Mouse (Mus musculus) myocyte (in vitro differentiated cells): ENCODE data around the gene Clic3. TPM values are rescaled to one million over a fixed set of nuclear protein-coding genes. Genes with fewer than 3 reads are reported as not detected.
A peak's percentile ranks its signal among the peaks of the same experiment; 100 is the strongest.

Experiments
- H3K27me3 ChIP-seq: one replicate; pipeline ENCODE4 v1.6.1; 2011; ENCODE audit not compliant: control insufficient read depth, insufficient read depth, insufficient read length
- H3K36me3 ChIP-seq: one replicate; pipeline ENCODE4 v1.6.1; 2011; ENCODE audit not compliant: control insufficient read depth, insufficient read depth
- H3K4me2 ChIP-seq: one replicate; pipeline ENCODE4 v1.6.1; 2011; ENCODE audit warnings: low read depth, control low read depth
- H3K4me3 ChIP-seq: one replicate; pipeline ENCODE4 v1.5.1; 2011; ENCODE audit warnings: mild to moderate bottlenecking, control low read depth, moderate library complexity
- H3K79me2 ChIP-seq: one replicate; pipeline ENCODE4 v1.6.1; 2011; ENCODE audit not compliant: control insufficient read depth, insufficient read depth
- H3ac ChIP-seq: one replicate; pipeline ENCODE4 v1.6.1; 2011; ENCODE audit not compliant: control insufficient read depth, insufficient read length
- CEBPB ChIP-seq: IDR thresholded peaks from 2 replicates; pipeline ENCODE4 v1.6.1; 2011; ENCODE audit warnings: mild to moderate bottlenecking, moderate library complexity; ENCODE audit not compliant: poor library complexity, insufficient read depth, severe bottlenecking
- E2F4 ChIP-seq: IDR thresholded peaks from one replicate; pipeline ENCODE4 v1.6.1; 2011; ENCODE audit warnings: mild to moderate bottlenecking, control low read depth, moderate library complexity; ENCODE audit not compliant: insufficient read depth
- MAX ChIP-seq: IDR thresholded peaks from one replicate; pipeline ENCODE4 v1.6.1; 2011; ENCODE audit warnings: low read depth, mild to moderate bottlenecking, control low read depth
- MYOD1 ChIP-seq, 3 experiments: IDR thresholded peaks; one replicate each; pipeline ENCODE4 v1.6.1; 2011; ENCODE audit warnings: control low read depth in 2 of 3, low read depth in 2 of 3, mild to moderate bottlenecking in 2 of 3, moderate library complexity in 1 of 3; ENCODE audit not compliant: insufficient read length in 2 of 3, control insufficient read depth in 1 of 3
- MYOG ChIP-seq, 3 experiments: IDR thresholded peaks; one replicate each; pipeline ENCODE4 v1.6.1; 2011; ENCODE audit warnings: control low read depth in 2 of 3, low read depth in 2 of 3, mild to moderate bottlenecking in 2 of 3; ENCODE audit not compliant: insufficient read length in 2 of 3, control insufficient read depth in 1 of 3, insufficient read depth in 1 of 3
- POLR2A ChIP-seq: IDR thresholded peaks from one replicate; pipeline ENCODE4 v1.6.1; 2011; ENCODE audit warnings: low read depth, mild to moderate bottlenecking, control low read depth, moderate library complexity; ENCODE audit not compliant: insufficient read length
- POLR2AphosphoS2 ChIP-seq: IDR thresholded peaks from one replicate; pipeline ENCODE4 v1.6.1; 2011; ENCODE audit warnings: low read depth, control low read depth; ENCODE audit not compliant: insufficient read length
- REST ChIP-seq: IDR thresholded peaks from one replicate; pipeline ENCODE4 v1.6.1; 2011; ENCODE audit warnings: mild to moderate bottlenecking, control low read depth, moderate library complexity; ENCODE audit not compliant: insufficient read depth, insufficient read length
- SRF ChIP-seq: IDR thresholded peaks from one replicate; pipeline ENCODE4 v1.6.1; 2011; ENCODE audit warnings: low read depth; ENCODE audit not compliant: control insufficient read depth, insufficient read length
- TCF12 ChIP-seq: IDR thresholded peaks from one replicate; pipeline ENCODE4 v1.6.1; 2011; ENCODE audit warnings: mild to moderate bottlenecking, control low read depth; ENCODE audit not compliant: poor library complexity, insufficient read depth, severe bottlenecking
- TCF3 ChIP-seq: IDR thresholded peaks from one replicate; pipeline ENCODE4 v1.6.1; 2011; ENCODE audit warnings: low read depth, control low read depth; ENCODE audit not compliant: insufficient read length
- USF1 ChIP-seq: IDR thresholded peaks from one replicate; pipeline ENCODE4 v1.6.1; 2011; ENCODE audit warnings: low read depth, mild to moderate bottlenecking, control low read depth, moderate library complexity
- polyA plus RNA-seq: library from polyadenylated mRNA; unstranded; fragments of >200 nt; fragmentation: generic; extraction: Trizol; gene quantifications from one replicate; pipeline ENCODE4 v1.2.1, GENCODE M21; 2012; ENCODE audit warnings: missing spikeins

The Clic3 gene
- polyA plus RNA-seq, 1 experiment: 13.5 TPM

DNA sequence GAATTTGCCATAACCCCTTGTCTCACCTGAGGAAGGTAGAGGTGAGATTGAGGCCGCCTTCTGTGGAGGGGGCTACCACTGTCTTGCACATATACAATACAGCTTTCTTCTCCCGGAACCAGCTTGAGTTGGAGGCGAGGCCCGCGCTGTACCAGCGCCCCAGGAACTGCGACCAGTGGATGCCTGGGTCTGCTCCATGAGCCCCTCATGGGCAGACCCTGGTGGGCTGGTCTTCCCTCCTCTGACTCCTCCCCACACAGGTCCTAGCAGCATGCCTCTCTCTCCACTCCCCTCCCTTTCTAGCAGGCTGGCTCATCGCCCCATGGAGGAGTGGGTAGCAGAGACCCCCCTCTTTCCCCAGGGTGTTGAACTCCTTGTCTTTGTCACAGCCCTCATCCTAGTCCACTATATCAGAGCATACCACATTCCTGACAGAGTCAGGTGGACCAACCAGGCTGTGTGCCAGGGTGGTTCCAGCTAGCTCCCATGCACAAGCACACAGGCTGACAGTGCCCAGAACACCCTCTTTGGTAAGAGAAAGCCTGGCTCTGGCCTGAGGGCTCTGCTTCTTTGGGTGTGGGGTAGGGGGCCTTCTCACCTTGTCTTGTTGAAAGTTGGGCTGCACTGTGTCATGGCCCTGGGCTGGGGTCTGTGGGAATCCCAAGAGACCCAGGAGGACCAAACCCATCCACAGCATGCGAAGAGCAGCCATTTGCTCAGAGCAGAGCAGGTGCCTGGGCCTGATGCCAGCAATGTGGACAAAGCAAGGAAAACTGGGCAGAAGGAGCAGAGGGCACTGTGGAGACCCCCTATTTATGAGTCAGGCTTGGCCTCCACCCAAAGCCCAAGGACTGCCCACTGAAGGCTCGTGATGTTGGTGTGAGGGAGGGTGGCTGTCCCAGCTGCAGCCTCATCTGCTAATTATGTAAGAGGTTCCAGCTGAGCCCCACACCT lies 12.6 kb downstream of the Clic3 start:
- peak overlapping the region; percentile 6 for H3K4me2 ChIP-seq
- H3K79me2 ChIP-seq: no peaks in the 10 kb centered on the region
- TF ChIP-seq MYOD1 (IDR thresholded peaks at IDR 0.05; ENCODE audit: control insufficient read depth in 1 of 3, insufficient read length in 2 of 3, low read depth in 2 of 3) (peak in 2 of 3 experiments; percentile 73 to 76), CEBPB (no peak), MYOG (IDR thresholded peaks at IDR 0.05; ENCODE audit: control insufficient read depth in 1 of 3, insufficient read depth in 1 of 3, insufficient read length in 2 of 3, low read depth in 2 of 3) (peak in 2 of 3 experiments; percentile 15 to 73), E2F4 (no peak), MAX (no peak)
- H3ac ChIP-seq: no peak overlapping the region
- no peak overlapping the region for H3K4me3 ChIP-seq
- H3K36me3 ChIP-seq: no peaks in the 10 kb centered on the region
- H3K27me3 ChIP-seq: no peaks in the 10 kb centered on the region

DNA sequence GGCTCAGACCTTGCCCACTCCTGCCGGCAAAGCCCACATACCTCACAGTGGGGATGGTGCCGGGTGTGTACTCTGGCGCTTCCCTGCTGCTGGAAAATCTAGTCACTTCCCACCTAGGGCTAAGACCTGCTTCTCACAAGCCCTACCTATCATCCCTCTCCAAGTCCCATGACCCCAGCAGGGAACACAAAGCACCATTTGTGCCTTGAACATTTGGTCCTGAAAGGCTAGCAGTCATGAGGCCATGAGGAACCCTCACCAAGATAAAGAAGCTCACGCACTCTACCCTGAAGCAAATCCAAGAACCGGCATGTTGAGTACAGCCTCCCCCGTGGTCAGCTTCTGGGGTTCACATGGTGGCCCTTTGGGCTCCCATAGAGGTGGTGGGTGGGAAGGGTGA lies 13.3 kb downstream of the Clic3 start, which contains the start of gene Ptgds:
Gene Ptgds, minus strand, starts transcription at position 78 of the 400 bp plus-strand sequence.
- H3K4me3 ChIP-seq: no peak within 1 kb of the TSS
- H3ac ChIP-seq: no peak within 1 kb of the TSS
- no peak for TF ChIP-seq CEBPB
- peak within 1 kb of the TSS; percentile 6 for H3K4me2 ChIP-seq
- peaks cover 1% of the 10 kb centered on the region for H3K27me3 ChIP-seq
- H3K79me2 ChIP-seq: no peaks in the 10 kb centered on the region
- H3K36me3 ChIP-seq: no peaks in the 10 kb centered on the region

DNA sequence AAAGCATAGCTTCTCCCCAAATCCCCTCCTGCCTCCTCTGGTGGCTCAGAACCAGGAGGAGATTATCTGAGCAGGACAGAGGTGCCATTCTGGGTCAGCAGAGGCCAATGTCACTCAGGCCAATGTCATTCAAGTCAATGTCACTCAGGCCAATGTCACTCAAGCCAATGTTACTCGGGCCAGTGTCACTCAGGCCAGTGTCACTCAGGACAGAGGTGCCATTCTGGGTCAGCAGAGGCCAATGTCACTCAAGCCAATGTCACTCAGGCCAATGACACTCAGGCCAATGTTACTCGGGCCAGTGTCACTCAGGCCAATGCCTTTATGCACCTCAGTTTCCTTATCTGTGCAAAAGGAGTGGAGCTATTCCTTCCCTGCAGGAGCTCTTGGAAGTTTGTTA lies 15.9 kb downstream of the Clic3 start:
- Histone ChIP-seq H3K79me2 (no peaks in the 10 kb centered on the region), H3ac (no peak overlapping the region), H3K27me3 (peaks cover 24% of the 10 kb centered on the region), H3K36me3 (no peaks in the 10 kb centered on the region), H3K4me3 (no peak overlapping the region), H3K4me2 (no peak overlapping the region)
- TF ChIP-seq POLR2AphosphoS2 (no peak), MAX (no peak), TCF3 (no peak), USF1 (no peak), TCF12 (no peak), E2F4 (no peak), CEBPB (no peak), SRF (no peak), REST (no peak), MYOG (IDR thresholded peaks at IDR 0.05; ENCODE audit: control insufficient read depth in 1 of 3, insufficient read depth in 1 of 3, insufficient read length in 2 of 3, low read depth in 2 of 3) (no peak), POLR2A (no peak), MYOD1 (IDR thresholded peaks at IDR 0.05; ENCODE audit: control insufficient read depth in 1 of 3, insufficient read length in 2 of 3, low read depth in 2 of 3) (no peak)

DNA sequence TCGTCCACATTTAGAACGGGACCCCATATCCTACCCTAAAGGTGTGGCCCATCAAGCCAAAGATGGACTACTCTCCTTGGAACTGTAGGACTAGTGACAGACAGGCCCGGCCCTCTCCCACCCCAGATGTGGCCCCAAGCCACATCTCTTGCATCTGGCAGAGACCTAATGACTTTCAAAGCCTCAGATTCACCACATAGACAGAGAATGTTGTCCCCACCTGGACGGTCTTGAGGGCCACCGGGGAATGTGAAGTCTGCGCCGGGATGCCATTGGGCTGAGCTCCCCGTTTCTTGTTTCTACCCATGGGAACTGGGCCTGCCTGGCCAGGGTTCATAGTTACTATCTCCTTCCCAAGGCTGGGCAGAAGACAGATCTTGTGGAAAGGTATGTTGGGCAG lies 20.9 kb downstream of the Clic3 start:
- no peaks in the 10 kb centered on the region for H3K36me3 ChIP-seq
- no peak overlapping the region for H3K4me2 ChIP-seq
- H3ac ChIP-seq: no peak overlapping the region
- H3K79me2 ChIP-seq: no peaks in the 10 kb centered on the region
- H3K27me3 ChIP-seq: peaks cover 34% of the 10 kb centered on the region
- TF ChIP-seq MYOG (IDR thresholded peaks at IDR 0.05; ENCODE audit: control insufficient read depth in 1 of 3, insufficient read depth in 1 of 3, insufficient read length in 2 of 3, low read depth in 2 of 3): no peak
- no peak for TF ChIP-seq USF1
- no peak for TF ChIP-seq CEBPB
- no peak for TF ChIP-seq REST
- no peak for TF ChIP-seq TCF3
- TF ChIP-seq POLR2AphosphoS2: no peak
- no peak for TF ChIP-seq TCF12
- TF ChIP-seq SRF: no peak
- TF ChIP-seq E2F4: no peak
- TF ChIP-seq POLR2A: no peak
- no peak for TF ChIP-seq MAX
- no peak for TF ChIP-seq MYOD1 (IDR thresholded peaks at IDR 0.05; ENCODE audit: control insufficient read depth in 1 of 3, insufficient read length in 2 of 3, low read depth in 2 of 3)
- no peak overlapping the region for H3K4me3 ChIP-seq

DNA sequence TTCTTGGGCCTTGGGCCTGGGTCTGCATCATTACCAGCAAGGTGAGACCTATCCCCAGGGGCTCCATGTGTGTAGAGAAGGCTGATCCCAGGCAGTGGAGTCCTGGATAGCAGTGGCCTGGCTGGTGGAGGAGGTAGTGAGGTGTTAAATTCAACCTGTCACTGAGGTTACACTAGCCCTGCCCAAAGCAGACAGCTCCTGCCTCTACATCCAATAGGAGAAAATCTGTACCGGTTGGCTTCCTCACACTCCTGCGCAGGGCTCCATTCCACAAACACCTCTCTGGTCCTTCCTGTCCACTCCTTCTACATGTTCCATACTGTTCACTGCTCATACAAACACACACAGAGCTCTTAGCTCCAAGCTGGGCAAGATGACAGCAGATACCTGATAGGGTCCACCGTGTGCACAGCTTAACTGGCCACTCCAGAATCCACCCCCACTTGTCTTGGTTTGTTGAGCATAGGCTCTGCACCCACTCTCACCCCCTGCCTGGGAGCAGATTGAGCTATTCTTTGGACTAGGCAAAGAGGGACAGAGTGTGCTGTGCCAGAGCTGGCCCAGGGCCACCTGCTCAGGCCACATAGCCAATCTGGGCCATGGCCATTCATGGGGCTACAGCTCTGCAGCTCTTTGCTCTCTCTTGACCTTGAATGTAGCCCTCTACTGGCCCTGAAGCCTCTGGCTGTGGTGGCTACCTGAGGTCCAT lies 21.5 kb downstream of the Clic3 start:
- H3K4me2 ChIP-seq: no peak overlapping the region
- peaks cover 34% of the 10 kb centered on the region for H3K27me3 ChIP-seq
- H3ac ChIP-seq: no peak overlapping the region
- H3K4me3 ChIP-seq: no peak overlapping the region
- no peaks in the 10 kb centered on the region for H3K79me2 ChIP-seq
- no peaks in the 10 kb centered on the region for H3K36me3 ChIP-seq
- TF ChIP-seq REST (no peak), E2F4 (no peak), TCF12 (no peak), MYOD1 (IDR thresholded peaks at IDR 0.05; ENCODE audit: control insufficient read depth in 1 of 3, insufficient read length in 2 of 3, low read depth in 2 of 3) (no peak)
